Mouse (Mus musculus) gastrocnemius, postnatal 4 days (tissue): ENCODE measurements around the gene Gm49387. TPM values are rescaled to one million over a fixed set of nuclear protein-coding genes. Genes with fewer than 3 reads are reported as not detected.
"Not testable (repeated sequence)": the region's sequence is repeated elsewhere in the genome, so short reads cannot be mapped to it uniquely, and the experiment has no call there.

ENCODE experiments used
- DNase-seq, 2 experiments: peaks; one replicate each; pipeline ENCODE4 v3.0.0; 2021 to 2022; ENCODE audit warnings: low spot score in 2 of 2, mixed read lengths in 2 of 2
- total RNA-seq, 2 experiments: library from RNA; stranded (reverse); gene quantifications; 2 replicates each; pipeline ENCODE4 v1.2.3; 2021

Gene Gm49387
- total RNA-seq, 2 experiments from 2014 or later: not detected

- DNase-seq: no peak
Measured at GRCm38 (mm10) chr14:31641506-31642155, 953 bp upstream of the Gm49387 start.

DNA sequence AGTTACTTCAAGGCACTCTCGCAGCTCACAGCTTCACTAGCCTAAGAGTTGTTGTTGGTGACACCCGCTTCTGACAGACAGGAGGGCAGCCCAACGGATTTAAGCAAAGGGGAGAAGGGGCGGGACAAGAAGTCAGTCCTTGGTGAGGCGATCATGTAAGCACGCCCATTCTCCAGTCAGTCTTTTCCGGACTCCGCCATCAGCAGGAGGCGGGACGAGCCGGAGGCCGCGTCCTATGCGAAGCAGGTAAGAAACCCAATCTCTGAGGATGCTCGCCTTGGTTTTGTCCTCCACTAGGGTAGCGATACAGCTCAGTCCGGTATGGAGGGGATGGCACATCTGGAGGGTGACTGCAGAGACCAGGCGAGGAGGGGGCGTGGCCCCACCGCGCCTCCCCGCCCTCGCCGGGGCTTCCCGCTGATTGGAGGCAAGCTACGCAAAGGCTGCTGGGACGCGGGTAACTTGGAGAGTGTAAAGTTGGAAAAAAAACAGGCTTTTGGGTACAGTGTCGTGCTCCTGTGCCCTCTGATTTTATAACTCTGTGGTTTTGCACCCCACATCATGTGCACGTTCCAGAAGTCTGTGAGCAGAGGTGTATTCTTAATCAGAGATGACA is 320 bp upstream of the Gm49387 start, which contains the start of the genes Btd and Hacl1:
TSS of gene Btd (plus strand) at position 139 of the 616 bp plus-strand sequence.
TSS of gene Hacl1 (minus strand) at position 397 of the 616 bp plus-strand sequence.
- DNase-seq: peak; percentile 60 to 84

GRCm38 (mm10) chr14:31630677-31631076 is 10.0 kb downstream of the Gm49387 start:
- DNase-seq: no peak

DNA sequence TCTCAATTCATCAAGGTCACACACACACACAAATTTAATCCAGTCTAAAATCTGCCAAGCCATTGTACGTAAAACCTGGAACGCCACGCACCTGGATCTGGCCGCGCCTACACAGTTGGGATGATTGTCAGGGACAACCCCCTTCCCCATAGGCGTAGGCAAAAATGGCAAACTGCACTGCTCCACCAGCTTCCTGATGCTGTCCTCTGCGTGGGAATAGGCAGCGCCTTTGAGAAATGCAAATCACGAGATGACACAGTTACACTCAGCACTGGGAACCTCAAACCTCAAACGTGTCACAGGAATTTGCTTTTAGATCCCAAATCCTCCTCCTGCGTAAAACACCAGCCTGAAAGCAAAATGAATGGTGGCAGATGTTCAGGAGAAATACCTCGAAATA is 17.9 kb downstream of the Gm49387 start:
- DNase-seq: no peak

DNA sequence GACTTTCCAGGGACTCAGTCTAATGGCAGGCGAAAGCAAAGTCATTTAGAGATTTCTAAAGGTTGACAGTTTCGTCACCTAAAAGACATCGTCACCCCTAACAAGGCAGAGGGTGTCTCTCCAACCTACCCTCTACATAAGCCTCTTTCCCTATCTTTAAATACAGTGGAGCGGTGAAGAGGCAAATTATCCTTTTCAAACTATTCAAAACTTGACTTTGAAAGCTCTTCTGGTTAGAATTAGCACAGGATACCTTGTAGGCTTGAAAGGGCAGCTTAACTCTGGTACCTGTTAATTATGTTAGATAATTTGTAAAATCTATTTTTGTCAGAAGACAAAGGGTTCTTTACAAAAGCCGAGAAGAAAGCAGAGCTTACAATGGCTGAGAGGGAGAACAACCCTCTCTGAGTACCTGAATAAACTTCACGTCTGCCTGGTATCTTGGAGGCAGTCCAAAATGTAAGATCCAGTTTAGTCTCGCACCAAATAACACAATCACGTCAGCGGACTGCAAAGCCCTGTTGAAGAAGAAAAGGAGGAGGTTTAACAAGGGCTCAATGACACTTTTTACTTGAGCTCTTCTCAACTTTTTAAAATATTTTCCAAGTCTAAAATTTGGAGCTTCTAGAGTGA is 20.0 kb downstream of the Gm49387 start:
- DNase-seq: no peak

- DNase-seq: no peak
Measured at GRCm38 (mm10) chr14:31617997-31618396, 22.7 kb downstream of the Gm49387 start.

GRCm38 (mm10) chr14:31617204-31617603 is 23.5 kb downstream of the Gm49387 start:
- DNase-seq: no peak

DNA sequence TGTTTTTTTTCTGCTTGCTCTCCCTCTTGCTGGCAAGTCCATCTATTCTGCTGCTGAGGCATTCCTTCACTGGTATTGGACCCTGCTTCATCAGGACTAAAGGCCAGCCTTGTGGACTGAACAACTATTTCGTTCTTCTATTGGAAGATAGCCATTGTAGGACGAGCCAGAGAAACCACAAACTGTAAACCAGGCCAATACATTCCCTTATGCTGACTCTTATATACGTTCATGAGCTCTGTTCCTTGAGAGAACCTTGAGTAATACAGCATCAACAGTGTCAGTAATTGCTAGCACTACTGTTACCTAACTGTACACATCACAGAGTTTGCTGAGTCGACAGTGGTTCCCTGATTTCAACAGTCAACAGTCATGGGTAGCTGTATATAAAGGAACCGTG is 27.0 kb downstream of the Gm49387 start:
- DNase-seq: no peak

- no peak for DNase-seq
Measured at GRCm38 (mm10) chr14:31611986-31612385, 28.7 kb downstream of the Gm49387 start.

DNA sequence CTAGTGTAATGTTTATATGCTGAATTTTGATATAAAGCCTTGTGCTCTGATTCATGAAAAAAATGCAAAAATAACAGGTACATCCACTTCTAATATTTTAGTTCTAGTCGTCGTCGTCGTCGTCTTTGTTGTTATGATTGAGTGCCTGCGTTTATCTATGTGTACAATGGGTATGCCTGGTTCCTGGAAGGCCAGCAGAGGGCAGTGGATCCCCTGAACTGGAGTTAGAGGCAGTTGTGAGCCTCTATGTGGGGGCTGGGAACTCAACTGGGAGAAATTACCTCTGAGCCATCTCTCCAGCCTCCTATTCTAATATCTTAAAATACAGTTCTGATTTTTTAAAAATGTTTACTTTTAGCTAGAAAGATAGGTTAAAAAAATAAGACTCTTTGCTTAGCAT is 35.2 kb downstream of the Gm49387 start:
- DNase-seq: no peak

- no peak for DNase-seq
Measured at GRCm38 (mm10) chr14:31604916-31605315, 35.8 kb downstream of the Gm49387 start.

DNA sequence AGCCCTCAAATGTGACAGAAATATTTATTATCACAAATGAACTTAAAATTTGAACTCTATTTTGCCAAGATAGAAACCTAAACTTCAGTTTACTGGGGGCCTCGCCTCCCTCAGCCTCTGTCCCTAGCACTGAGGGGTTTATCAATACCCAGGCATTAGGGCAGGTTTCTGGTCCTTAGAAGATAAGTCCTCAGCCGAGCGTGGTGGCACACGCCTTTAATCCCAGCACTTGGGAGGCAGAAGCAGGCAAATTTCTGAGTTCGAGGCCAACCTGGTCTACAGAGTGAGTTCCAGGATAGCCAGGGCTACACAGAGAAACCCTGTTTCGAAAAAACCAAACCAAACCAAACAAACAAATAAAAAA is 38.1 kb downstream of the Gm49387 start:
- not testable (repeated sequence) for DNase-seq

DNA sequence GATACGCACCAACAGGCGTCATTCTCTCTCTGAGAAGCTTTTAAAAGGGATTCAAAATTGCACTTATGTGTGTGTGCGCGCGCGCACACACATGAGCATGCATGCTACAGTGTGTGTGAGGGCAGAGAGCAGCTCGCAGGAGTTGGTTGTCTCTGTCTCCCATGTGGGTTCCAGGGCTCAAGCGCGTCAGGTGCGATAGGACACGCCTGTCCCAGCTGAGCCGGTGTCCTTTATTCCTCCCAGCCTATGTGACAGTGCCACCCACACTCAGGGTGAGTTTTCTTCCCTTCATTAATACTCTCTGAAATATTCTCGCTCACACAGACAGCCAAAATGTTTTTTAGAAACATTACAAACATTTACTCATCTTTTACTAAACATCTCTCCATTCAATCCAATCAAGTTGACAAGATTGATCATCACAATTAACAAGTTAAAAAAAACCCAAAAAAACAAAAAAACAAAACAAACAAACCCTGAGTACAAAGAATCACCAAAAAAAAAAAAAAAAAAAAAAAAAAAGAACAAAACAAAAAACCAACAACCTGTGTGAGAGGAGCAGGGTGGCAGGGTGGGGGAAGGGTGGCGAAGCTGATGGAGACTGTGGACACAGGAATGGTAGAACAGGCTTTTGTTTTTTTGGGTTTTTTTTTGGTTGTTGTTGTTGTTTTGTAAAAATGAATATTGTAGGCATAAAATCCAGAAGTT is 38.6 kb downstream of the Gm49387 start:
- no peak for DNase-seq

DNA sequence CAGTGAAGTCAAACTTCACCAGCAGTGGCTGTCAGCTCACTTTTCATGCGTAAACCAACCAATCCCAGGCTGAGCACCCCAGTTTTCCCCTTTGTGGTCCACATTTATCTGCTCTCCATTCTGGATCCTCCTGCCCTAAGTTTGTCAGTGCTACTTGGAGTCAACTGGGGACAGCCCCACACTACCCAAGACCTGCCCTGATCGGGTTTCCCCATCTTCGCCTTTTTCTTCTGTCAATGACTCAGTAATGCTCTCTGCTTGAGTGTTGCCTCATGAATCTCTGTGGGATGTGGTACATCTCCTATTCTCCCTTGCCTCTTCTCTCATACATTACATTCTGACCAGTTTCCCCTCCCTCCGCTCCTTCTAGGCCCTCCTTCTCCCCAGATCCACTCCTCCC is 43.2 kb downstream of the Gm49387 start:
- DNase-seq: no peak

DNA sequence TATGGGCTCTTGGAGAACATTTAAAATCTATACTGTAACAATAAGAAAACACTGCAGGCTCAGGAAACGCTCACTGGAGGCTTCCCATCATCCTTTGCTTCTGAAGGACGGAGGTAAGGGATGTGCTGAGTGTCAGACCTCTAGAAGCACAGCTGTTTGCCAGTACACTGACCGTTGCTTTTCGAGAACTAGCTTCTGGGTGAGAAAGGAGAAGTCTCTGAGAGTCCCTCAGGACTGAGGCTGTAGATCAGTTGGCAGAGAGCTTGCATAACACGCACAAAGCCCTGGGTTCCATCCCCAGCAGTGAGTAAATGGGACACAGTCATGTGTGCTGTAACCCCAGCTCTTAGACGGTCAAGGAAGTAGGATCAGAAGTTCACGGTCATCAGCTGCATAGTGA is 44.3 kb downstream of the Gm49387 start:
- no peak for DNase-seq

DNA sequence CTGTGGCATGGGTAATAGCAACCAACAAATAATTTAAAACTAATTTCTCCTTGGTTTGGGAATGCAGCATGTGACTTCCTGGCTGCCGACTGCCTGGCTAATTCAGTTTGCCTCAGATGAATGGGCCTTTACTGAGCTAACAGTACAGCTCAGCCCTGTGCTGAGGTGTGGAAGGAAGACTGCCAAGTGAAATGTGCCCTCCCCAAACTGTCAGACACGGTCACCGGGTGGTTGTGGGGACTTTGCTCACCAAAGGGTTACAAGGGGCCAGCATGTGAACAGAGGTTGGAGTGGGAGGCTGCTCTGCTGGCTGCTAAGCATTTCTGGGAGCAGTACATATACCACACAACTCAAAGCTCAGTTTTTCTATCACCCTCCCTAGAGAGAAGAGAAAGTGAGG is 46.0 kb downstream of the Gm49387 start:
- no peak for DNase-seq

GRCm38 (mm10) chr14:31593036-31593435 is 47.6 kb downstream of the Gm49387 start:
- DNase-seq: no peak

DNA sequence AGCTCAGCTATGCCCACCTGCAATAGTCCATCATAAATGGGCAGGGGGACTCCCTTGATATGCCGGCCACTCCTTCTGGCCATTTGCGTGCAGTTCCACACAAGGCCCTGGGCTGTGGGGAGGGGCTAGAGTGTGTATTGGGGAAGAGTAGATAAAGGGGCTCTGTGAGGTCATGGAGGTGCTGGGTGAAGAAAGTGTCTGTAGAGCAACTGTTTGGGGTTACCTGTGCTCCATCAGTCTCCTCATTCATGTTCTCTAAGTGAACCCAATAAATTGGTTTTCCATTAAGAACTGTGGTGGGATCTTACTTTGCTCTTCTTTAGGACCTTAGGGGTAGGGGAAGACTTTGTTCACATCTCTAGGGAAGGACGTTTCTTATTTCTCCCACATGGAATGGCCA is 49.4 kb downstream of the Gm49387 start, which contains the start of gene Colq:
TSS of gene Colq (minus strand) at position 101 of the 400 bp plus-strand sequence.
- DNase-seq: no peak

DNA sequence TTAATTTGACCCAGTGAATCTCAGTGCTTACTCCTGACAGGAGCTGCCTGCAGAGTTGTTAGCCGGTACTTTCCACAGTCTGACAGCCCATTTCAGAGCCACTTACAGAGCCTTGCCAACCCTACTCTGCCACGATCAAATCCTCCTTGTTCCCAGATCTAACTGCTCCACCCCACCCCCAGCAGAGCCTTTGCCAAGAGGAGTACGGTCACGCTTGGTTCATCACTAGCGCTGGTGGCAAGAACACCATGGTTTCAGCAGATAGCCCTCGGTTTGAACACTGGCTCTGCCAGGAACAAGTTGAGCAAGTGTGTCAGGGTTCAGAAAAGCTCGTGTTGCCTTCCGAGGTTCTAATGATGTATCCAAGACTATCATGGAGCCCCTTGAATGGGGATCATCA is 54.2 kb downstream of the Gm49387 start:
- DNase-seq: no peak

- DNase-seq: no peak
Measured at GRCm38 (mm10) chr14:31583082-31583481, 57.6 kb downstream of the Gm49387 start.

DNA sequence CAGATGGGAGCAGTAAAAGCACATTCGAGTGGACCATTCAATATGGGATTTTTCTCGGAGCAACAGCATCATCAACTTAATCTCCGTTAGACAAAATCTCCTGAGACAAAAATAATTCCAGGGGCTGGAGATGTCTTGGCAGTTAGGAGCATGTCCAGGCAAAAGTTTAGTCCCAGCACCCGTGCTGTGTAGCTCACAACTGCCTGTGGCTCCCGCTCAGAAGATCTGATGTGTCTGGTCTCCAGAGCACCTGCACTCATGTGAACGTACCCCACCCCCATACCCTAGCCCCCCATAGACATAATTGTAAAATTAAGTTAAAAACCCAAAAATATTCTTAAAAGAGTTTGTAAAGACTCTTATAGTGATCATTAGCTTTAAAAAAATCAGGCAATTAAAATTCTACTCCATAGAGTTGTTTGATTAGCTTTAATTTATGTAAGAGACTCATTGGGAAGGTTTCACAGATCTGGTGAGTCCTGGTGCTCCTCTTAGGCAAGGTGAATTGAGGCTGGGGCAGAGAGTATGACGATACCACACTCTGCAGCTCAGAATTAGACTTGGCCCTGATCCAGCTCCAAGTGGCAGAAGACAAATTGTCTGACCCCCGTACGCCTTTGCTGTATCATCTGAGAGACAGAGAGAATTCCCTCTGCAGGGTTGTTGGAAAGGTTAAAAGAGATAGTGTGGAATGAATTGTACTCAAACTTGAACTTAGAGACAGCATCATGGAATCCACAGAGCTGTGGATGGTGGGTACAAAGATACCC is 62.5 kb downstream of the Gm49387 start:
- DNase-seq: no peak
